Mouse (Mus musculus): Measurements from ENCODE around the gene Hrh3. TPM values are rescaled to one million over a fixed set of nuclear protein-coding genes. Genes with fewer than 3 reads are reported as not detected.
A peak's percentile ranks its signal among the peaks of the same experiment; 100 is the strongest.

The Hrh3 gene
- polyA plus RNA-seq, 1 experiment from 2014 or later, result 0.20 TPM

DNA sequence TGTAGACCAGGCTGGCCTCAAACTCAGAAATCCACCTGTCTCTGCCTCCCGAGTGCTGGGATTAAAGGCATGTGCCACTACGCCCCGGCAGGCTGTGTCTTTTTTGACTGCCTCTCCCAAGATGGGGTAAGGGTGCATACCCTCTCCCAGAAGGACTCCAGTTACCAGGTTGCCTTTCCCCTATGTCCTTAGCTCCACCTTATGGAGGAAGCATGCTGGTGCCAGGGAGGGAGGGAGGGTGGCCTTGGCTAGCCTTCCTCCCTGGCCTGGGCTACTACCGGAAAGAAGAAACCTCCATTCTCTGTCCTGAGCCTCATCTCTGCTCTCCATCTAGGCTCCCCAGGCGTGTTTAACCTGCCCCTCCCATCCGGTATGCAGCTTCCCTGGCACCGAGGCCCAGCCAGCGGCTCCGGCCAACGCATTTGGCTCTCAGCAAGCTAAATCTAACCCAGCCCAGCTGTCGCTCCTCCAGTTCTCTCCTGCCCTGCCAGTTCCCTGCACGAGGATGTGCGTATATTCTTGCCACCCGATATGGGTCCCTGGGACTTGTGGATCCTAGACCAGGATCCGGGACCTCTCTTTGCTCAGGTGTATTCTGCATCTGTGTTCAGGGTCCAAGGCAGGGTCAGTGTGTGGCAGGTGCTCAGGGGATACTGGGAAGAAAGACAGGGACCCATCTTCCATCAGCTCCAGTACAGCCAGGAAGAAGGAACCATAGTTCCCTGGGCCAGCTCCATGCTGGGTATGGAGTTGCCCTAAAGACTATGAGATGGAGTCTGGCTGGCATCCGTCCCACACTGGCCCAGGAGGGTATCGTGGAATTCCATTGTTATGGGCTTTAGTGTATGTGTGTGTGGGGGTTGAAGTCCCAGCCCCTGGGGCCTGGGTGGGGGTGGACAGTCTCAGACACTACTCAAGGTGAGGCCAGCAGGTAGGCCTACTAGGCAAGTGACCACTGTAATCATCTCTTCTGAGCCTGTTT, 9.9 kb upstream of the Hrh3 start:
- WGBS, result 52% methylated on average over 17 of the region's 17 CpGs
- H3K9ac ChIP-seq (ENCODE audit: low read length), result no peak overlapping the region

DNA sequence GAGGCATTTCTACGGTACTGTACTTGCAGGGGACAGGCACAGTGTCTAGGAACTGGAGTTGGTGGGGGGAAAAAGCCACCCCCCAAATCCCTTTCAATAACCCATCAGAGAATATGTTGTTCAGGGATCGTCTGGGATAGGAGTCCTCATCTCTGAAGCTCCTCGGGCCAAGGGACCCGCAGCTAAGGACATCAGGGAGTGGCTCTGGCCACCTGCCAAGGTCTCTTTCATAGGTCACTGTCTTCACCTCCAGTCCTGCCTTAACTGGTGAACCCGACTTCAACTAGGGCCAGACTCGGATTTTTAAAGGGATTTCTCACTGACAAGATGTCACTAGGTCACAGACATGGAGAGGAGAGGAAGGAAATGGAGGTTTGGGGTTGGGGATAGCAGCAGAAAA, 4.0 kb upstream of the Hrh3 start:
- ATAC-seq (replicated peaks; ENCODE audit: extremely low read depth, insufficient read depth, low FRiP score), result no peak
- Histone ChIP-seq H3K4me1 (ENCODE audit: control insufficient read depth, insufficient read depth, low read length) (peaks cover 11% of the 10 kb centered on the region), H3K36me3 (ENCODE audit: control insufficient read depth, insufficient read depth) (no peaks in the 10 kb centered on the region), H3K4me3 (ENCODE audit: low read length) (no peak overlapping the region), H3K4me2 (ENCODE audit: low read depth, low read length) (no peak overlapping the region), H3K9me3 (replicated peaks; ENCODE audit: control insufficient read depth, low read length) (no peaks in the 10 kb centered on the region), H3K27ac (ENCODE audit: low read length) (no peak overlapping the region), H3K9ac (ENCODE audit: low read length) (no peak overlapping the region), H3K27me3 (ENCODE audit: control insufficient read depth, insufficient read depth, low read length) (peaks cover 27% of the 10 kb centered on the region)
- 48% methylated on average over 6 of the region's 6 CpGs for WGBS

More for the DNA sequence above, 9.9 kb upstream of the Hrh3 start:
- Histone ChIP-seq H3K27ac (ENCODE audit: low read length) (no peak overlapping the region), H3K9me3 (replicated peaks; ENCODE audit: control insufficient read depth, low read length) (no peaks in the 10 kb centered on the region), H3K36me3 (ENCODE audit: control insufficient read depth, insufficient read depth) (no peaks in the 10 kb centered on the region), H3K4me1 (ENCODE audit: control insufficient read depth, insufficient read depth, low read length) (peaks cover 34% of the 10 kb centered on the region), H3K4me3 (ENCODE audit: low read length) (no peak overlapping the region), H3K27me3 (ENCODE audit: control insufficient read depth, insufficient read depth, low read length) (no peaks in the 10 kb centered on the region), H3K4me2 (ENCODE audit: low read depth, low read length) (no peak overlapping the region)
- ATAC-seq (replicated peaks; ENCODE audit: extremely low read depth, insufficient read depth, low FRiP score), result no peak

DNA sequence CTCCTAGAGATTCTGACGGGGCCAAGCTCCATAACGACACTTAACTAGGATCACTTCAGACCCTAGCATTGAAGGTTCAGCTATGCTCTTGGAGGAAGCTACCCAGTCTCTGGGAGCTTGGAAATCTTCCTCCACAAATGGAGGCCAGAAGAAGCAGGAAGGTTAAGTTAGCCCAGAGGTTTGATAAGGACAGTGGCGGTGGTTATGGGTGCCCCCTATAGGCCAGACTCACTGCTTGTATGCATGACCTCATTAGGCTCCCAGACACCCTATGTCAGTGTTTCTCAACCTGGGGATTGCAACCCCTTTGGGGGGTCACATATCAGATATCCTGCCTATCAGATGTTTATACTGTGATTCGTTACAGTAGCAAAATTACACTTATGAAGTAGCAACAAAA, 2.8 kb upstream of the Hrh3 start:
- Histone ChIP-seq H3K9ac (ENCODE audit: low read length) (no peak overlapping the region), H3K9me3 (replicated peaks; ENCODE audit: control insufficient read depth, low read length) (no peaks in the 10 kb centered on the region), H3K27ac (ENCODE audit: low read length) (no peak overlapping the region), H3K4me3 (ENCODE audit: low read length) (no peak overlapping the region), H3K4me1 (ENCODE audit: control insufficient read depth, insufficient read depth, low read length) (peaks cover 15% of the 10 kb centered on the region), H3K36me3 (ENCODE audit: control insufficient read depth, insufficient read depth) (no peaks in the 10 kb centered on the region), H3K27me3 (ENCODE audit: control insufficient read depth, insufficient read depth, low read length) (peaks cover 39% of the 10 kb centered on the region), H3K4me2 (ENCODE audit: low read depth, low read length) (no peak overlapping the region)
- ATAC-seq (replicated peaks; ENCODE audit: extremely low read depth, insufficient read depth, low FRiP score), result no peak
- 55% methylated on average over 4 of the region's 4 CpGs for WGBS

DNA sequence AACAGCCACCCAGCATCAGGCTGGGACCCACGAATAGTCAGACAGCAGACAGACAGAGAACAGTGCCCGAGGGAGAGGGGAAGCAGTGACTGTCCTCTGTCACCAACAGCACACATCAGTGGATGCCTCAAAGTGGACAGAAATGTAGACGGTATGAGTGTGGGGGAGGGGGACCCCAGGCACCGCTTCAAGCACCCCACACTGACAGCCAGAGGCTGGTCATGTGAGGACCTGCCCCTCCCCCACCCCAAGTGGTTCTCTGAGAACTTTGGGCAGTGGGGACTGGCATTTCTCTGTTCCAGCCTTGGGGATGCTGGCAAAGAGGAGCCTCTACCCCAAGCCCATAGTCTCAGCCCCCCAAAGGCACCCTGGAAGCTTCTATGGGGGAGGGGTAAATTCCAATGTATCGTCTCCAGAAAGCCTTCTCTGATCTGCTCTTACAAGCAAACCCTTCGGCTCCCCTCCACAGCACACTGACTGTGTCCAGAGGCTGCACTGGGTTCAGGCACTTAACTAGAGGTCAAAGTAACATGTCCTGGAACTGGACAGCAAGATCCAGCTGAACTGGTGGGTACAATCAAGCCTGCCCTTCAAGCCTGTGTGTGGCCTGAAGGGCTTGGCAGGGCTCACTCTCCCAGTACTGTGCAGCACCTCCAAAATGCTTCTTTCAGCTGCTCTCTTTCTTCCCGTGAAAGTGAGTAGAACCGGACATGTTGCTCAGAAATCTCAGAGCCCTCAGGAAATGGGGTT, 1.3 kb upstream of the Hrh3 start:
- no peak overlapping the region for H3K27ac ChIP-seq (ENCODE audit: low read length)
- no peak for ATAC-seq (replicated peaks; ENCODE audit: extremely low read depth, insufficient read depth, low FRiP score)
- H3K9ac ChIP-seq (ENCODE audit: low read length), result no peak overlapping the region
- peaks cover 52% of the 10 kb centered on the region for H3K27me3 ChIP-seq (ENCODE audit: control insufficient read depth, insufficient read depth, low read length)
- H3K4me3 ChIP-seq (ENCODE audit: low read length), result no peak overlapping the region
- H3K4me2 ChIP-seq (ENCODE audit: low read depth, low read length), result no peak overlapping the region
- no peaks in the 10 kb centered on the region for H3K36me3 ChIP-seq (ENCODE audit: control insufficient read depth, insufficient read depth)
- 28% methylated on average over 8 of the region's 8 CpGs for WGBS
- no peaks in the 10 kb centered on the region for H3K9me3 ChIP-seq (replicated peaks; ENCODE audit: control insufficient read depth, low read length)
- H3K4me1 ChIP-seq (ENCODE audit: control insufficient read depth, insufficient read depth, low read length), result peaks cover 15% of the 10 kb centered on the region

DNA sequence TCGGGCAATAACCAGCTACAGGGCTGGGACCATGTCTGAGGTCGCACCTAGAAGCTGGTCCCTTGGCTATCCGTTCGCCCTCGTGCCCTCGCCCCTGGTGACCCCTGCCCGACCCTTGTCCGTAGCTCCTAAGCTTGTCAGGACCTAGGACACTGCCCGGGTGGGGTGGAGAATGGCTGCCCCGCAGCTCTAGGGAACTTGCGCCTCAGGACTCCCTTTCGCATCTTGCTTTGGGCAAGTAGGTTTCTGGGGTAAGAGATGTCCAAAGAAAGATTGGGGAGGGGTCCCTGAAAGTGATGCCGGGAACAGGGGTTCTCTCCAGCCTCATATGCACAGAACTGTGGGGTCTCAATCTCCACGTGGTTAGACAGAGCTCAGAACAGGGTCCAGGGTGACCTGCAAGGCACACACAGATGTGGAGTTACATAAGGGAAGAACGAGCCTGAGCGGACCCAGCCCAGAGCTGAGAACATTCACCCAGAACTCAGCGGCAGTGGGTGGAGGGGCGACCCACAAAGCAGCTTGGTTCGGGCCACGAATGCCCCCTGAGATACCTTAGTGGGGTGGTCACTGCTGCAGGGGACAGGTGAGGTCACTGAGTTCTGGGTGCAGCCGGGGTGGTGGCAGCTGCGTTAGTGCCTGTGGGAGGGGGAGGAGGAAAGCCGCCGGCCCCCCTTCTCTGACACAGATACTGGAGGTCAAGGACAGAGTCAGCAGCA, 530 bp upstream of the Hrh3 start:
- no peaks in the 10 kb centered on the region for H3K36me3 ChIP-seq (ENCODE audit: control insufficient read depth, insufficient read depth)
- peaks cover 60% of the 10 kb centered on the region for H3K27me3 ChIP-seq (ENCODE audit: control insufficient read depth, insufficient read depth, low read length)
- 9% methylated on average over 24 of the region's 24 CpGs for WGBS
- peak overlapping the region; percentile 63 for H3K4me3 ChIP-seq (ENCODE audit: low read length)
- H3K4me2 ChIP-seq (ENCODE audit: low read depth, low read length), result peak overlapping the region; percentile 97
- peaks cover 15% of the 10 kb centered on the region for H3K4me1 ChIP-seq (ENCODE audit: control insufficient read depth, insufficient read depth, low read length)
- ATAC-seq (replicated peaks; ENCODE audit: extremely low read depth, insufficient read depth, low FRiP score), result no peak
- no peaks in the 10 kb centered on the region for H3K9me3 ChIP-seq (replicated peaks; ENCODE audit: control insufficient read depth, low read length)
- no peak overlapping the region for H3K27ac ChIP-seq (ENCODE audit: low read length)
- H3K9ac ChIP-seq (ENCODE audit: low read length), result no peak overlapping the region

DNA sequence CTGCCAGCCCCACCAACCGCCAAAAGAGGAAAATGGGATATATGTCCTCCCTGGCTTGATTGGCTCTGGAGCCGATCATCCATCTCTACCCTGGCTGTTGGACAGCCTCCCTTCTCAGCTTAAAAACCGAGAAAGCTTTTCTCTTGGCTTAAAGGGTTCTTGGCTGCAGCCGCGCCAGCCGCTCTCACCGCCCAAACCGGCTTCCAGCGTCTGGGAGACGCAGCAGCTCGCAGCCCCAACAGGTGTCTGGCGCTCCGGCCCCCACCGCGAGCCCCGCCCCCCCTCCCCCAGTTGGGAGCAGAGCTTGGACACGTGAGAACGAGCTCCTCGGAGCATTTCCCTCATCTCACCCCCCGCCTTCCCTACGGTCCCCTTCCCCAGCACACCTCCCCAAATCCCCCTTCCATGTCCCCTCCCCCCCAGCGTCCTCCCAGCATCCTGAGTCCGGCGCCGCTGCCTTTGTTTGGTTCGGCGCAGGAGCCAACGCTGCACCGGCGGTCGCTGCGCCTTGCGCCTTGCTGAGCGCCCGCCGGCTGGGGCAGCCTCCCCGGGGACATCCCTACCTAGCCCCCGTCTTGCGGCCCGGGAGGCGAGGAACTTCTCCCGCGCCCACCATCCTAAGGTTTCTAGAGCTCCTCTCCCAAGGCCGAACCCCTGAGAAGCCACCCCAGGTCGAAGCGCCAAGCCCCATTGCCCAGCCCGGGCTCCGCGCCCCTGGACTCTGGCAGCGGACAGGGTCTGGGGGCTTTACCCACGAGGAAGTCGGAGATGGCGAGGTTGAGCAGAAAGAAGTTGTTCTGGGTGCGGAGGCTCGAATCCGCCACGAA, 924 bp downstream of the Hrh3 start:
- Histone ChIP-seq H3K36me3 (ENCODE audit: control insufficient read depth, insufficient read depth) (no peaks in the 10 kb centered on the region), H3K4me3 (ENCODE audit: low read length) (peak overlapping the region; percentile 63), H3K4me2 (ENCODE audit: low read depth, low read length) (peak overlapping the region; percentile 97), H3K9me3 (replicated peaks; ENCODE audit: control insufficient read depth, low read length) (no peaks in the 10 kb centered on the region), H3K4me1 (ENCODE audit: control insufficient read depth, insufficient read depth, low read length) (peaks cover 18% of the 10 kb centered on the region), H3K9ac (ENCODE audit: low read length) (no peak overlapping the region), H3K27ac (ENCODE audit: low read length) (no peak overlapping the region), H3K27me3 (ENCODE audit: control insufficient read depth, insufficient read depth, low read length) (peaks cover 72% of the 10 kb centered on the region)
- no peak for ATAC-seq (replicated peaks; ENCODE audit: extremely low read depth, insufficient read depth, low FRiP score)
- WGBS, result 2% methylated on average over 52 of the region's 57 CpGs

DNA sequence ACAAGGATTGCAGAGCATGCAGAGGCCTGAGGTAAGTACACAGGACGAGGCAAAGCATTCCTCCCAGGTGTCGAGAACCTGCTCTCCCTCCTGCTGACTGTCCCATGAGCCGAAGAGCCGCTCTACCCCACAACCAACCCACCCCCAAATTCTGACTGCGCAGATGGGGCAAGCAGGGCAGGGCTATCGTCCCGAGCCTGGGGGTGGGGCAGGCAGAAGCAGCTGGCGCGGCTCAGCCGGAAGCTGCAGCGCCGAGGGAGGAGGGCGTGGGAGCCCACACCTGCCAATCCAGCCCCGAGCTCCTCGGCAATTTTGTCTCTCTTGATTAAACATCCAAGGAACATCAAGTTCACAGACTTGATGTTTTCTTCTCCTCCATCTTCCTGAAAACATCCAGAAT, 4.8 kb downstream of the Hrh3 start:
- Histone ChIP-seq H3K36me3 (ENCODE audit: control insufficient read depth, insufficient read depth) (no peaks in the 10 kb centered on the region), H3K27ac (ENCODE audit: low read length) (no peak overlapping the region), H3K4me2 (ENCODE audit: low read depth, low read length) (0 out of 2 replicates have a peak overlapping the region, but pooled peaks have one; percentile 7)

DNA sequence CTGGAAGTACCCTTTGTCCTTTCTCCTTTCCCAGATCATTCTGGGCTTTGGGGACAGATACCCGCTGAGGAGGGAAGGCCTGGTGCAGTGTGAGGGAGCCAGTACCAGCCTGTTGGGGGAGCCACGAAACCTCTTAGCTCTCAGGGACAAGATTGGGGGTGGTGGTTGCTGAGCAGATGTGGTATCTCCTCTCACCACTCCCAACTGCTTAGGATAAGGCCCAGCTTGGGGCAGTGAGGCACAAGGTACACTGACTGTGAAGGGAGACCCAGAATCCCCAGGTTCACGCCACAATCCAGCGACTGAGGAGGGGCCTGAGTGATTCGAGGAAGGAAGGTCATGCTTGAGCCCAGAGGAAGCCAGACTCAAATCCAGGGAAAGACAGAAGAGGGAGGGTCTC, 6.1 kb downstream of the Hrh3 start:
- H3K9ac ChIP-seq (ENCODE audit: low read length), result no peak overlapping the region
- no peaks in the 10 kb centered on the region for H3K9me3 ChIP-seq (replicated peaks; ENCODE audit: control insufficient read depth, low read length)
- ATAC-seq (replicated peaks; ENCODE audit: extremely low read depth, insufficient read depth, low FRiP score), result no peak
- H3K4me2 ChIP-seq (ENCODE audit: low read depth, low read length), result no peak overlapping the region
- WGBS, result 25% methylated on average over 5 of the region's 5 CpGs
- H3K36me3 ChIP-seq (ENCODE audit: control insufficient read depth, insufficient read depth), result no peaks in the 10 kb centered on the region
- peaks cover 60% of the 10 kb centered on the region for H3K27me3 ChIP-seq (ENCODE audit: control insufficient read depth, insufficient read depth, low read length)
- H3K27ac ChIP-seq (ENCODE audit: low read length), result no peak overlapping the region
- H3K4me1 ChIP-seq (ENCODE audit: control insufficient read depth, insufficient read depth, low read length), result peaks cover 6% of the 10 kb centered on the region
- H3K4me3 ChIP-seq (ENCODE audit: low read length), result no peak overlapping the region

More for the DNA sequence above, 4.8 kb downstream of the Hrh3 start:
- no peak overlapping the region for H3K4me3 ChIP-seq (ENCODE audit: low read length)
- H3K9ac ChIP-seq (ENCODE audit: low read length), result no peak overlapping the region
- no peaks in the 10 kb centered on the region for H3K9me3 ChIP-seq (replicated peaks; ENCODE audit: control insufficient read depth, low read length)
- 7% methylated on average over 15 of the region's 15 CpGs for WGBS
- peaks cover 15% of the 10 kb centered on the region for H3K4me1 ChIP-seq (ENCODE audit: control insufficient read depth, insufficient read depth, low read length)
- peaks cover 73% of the 10 kb centered on the region for H3K27me3 ChIP-seq (ENCODE audit: control insufficient read depth, insufficient read depth, low read length)
- no peak for ATAC-seq (replicated peaks; ENCODE audit: extremely low read depth, insufficient read depth, low FRiP score)
